Mouse (Mus musculus) cerebellum, adult 2 months (tissue): ENCODE results near the gene Kalrn.

Experiments
- CTCF ChIP-seq: fragments of 200-500 bp; IDR thresholded peaks from 2 replicates; pipeline ENCODE4 v1.5.1; 2011; ENCODE audit warnings: low read depth, mild to moderate bottlenecking, control low read depth, low read length, moderate library complexity, borderline replicate concordance; ENCODE audit not compliant: insufficient read depth
- POLR2A ChIP-seq: fragments of 200-500 bp; IDR thresholded peaks from 2 replicates; pipeline ENCODE4 v1.6.1; 2011; ENCODE audit warnings: low read length, control low read depth, borderline replicate concordance; ENCODE audit not compliant: insufficient read depth

GRCm38 (mm10) chr16:34560814-34561213, 12.5 kb downstream of the Kalrn start:
- no peak for TF ChIP-seq CTCF
- no peak for TF ChIP-seq POLR2A
